Mouse (Mus musculus) leukemia stem cell, adult 10-12 weeks (primary cell): ENCODE data around the gene Ptpn13. TPM values are rescaled to one million over a fixed set of nuclear protein-coding genes. Genes with fewer than 3 reads are reported as not detected.

Experiments
- polyA plus RNA-seq: library from polyadenylated mRNA; stranded (reverse); fragments of >175 nt; gene quantifications from 2 replicates; pipeline ENCODE4 v1.2.3, GENCODE M21; 2012; ENCODE audit warnings: low replicate concordance

Ptpn13 gene
- 2.1 and 2.5 TPM in 2 replicates for polyA plus RNA-seq

GRCm38 (mm10) chr5:103424678-103425319 lies at the start of gene Ptpn13:
Gene Ptpn13 (plus strand): TSS chr5:103425192.

GRCm38 (mm10) chr5:103629111-103629764 lies 204.2 kb downstream of the Ptpn13 start, which contains the start of gene Slc10a6:
Gene Slc10a6 (minus strand): TSS chr5:103629403.

Other genes starting within 250 kb of the Ptpn13 start
- gene Mapk10, start 213.9 kb upstream of the Ptpn13 start, polyA plus RNA-seq, result not detected in 2 replicates
- not detected in 2 replicates for gene Slc10a6, start 204.2 kb downstream of the Ptpn13 start, polyA plus RNA-seq
- not detected in 2 replicates for gene 1700016H13Rik, start 230.8 kb downstream of the Ptpn13 start, polyA plus RNA-seq